Mouse (Mus musculus): ENCODE measurements around the gene Frmpd3.
"Not testable (repeated sequence)": the region's sequence is repeated elsewhere in the genome, so short reads cannot be mapped to it uniquely, and the experiment has no call there.

The Frmpd3 gene

DNA sequence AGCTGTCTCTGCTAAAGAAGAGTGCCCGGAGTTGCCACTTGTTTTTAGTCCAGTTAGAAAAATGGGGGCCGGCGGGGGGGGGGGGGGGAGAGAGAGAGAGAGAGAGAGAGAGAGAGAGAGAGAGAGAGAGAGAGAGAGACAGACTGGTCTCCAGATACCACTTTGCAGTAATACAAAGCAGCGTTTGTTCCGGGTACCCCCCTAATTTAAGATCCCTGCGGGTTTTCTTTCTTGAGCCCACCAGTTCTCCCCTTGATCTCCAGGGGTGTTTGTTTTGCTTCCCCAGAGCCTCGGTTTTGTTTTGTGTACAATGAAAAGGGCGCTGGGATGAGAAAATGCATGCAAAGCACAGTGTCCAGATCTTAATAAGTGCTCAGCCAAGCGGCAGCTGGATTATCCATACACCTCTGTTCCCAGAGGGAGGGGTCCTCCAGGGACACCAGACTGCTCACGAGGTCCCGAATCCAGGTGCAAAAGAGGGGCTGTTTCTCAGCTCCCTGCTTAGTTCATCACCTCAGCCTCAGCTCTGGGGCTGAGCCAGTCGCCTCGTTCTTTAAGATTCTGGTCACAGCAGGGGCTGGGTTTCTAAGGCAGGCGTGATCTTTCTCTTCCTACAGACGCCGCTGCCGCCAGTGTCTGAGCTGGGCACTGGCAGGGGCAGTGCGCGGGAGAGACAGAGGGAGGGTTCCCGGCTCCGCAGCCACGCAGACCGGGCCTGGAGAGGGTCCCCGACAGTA is at the start of gene Frmpd3:
Gene Frmpd3, plus strand, starts transcription at position 608 of the 737 bp plus-strand sequence.
- in situ Hi-C loops (cut with MboI): no loop called here

DNA sequence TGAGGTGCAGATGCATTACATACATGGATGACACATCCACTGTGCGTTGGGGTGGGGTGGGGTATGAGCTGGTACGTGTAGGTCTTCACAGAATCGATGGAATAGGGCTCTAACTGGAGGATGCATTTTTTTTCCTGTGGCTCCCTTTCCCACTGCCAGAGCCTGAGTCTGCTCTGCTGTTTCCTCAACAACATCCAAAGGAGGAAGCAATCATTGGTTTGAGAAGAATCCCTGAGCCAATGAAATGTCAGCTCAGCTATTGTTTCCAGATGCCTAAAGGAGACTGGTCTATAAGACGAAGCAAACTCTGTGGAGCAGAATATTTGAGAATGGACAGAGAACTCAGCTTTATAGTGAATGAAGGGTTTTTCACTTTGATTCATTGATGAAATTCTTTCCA is 38.3 kb upstream of the Frmpd3 start:
- in situ Hi-C loops (cut with MboI): no loop called here

DNA sequence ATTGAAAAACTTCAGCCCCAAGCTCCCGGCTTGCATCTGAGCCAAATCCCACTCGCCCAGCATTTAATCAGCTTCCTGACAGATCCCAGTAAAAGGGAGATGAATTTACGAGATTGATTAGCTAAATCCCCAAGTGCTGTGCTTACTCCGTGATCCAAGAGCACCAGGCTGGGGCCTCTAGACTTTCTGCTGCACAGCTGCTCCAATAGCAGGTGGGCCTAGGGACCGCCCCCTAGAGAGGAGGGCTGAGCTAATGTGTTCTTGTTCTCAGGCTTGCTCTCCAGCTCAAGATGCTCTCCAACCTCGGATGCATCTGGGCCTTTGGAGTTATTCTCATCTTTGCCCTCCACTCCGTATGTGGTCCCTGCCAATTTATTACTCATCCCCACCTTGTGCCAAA is 36.4 kb upstream of the Frmpd3 start:
- in situ Hi-C loops (cut with MboI): no loop called here

DNA sequence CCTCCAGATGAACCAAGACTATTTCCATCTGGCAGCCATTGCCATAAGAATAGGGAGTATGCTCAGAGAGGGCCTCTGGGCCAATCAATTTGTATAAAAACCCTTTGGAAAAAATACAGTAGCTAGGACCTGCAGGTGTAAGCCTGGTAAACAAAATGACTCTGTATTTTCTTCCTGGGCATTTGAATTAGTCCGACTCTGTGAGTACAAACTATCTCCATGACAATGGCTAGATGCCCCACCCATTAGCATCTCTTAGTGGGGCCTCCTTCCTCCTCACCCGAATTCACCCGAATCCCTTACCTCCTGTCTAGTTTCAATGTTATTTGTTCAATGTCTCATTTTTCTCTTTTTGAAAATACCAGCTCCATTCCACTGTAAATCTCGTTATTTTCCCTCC is 24.1 kb upstream of the Frmpd3 start:
- in situ Hi-C loops (cut with MboI): no loop called here

DNA sequence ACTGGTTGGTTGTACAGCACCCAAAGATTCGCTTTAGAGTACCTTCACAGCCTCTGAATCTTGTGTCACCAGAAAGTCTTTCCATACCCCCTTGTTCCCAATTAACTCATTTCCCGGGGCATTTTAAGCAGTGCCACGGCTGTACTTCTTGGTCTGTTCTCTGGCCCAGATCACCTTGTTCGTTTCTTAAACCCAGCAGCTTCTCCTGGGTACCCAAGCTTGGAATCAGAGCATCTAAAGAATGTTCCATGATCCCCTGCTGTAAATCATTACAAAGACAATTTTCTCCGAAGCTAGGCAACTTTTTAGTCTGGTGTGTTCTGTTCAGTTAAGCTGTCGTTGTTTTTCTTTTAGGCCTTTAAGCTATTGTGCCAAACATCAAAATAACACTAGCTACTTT is 22.9 kb upstream of the Frmpd3 start:
- in situ Hi-C loops (cut with MboI): no loop called here

DNA sequence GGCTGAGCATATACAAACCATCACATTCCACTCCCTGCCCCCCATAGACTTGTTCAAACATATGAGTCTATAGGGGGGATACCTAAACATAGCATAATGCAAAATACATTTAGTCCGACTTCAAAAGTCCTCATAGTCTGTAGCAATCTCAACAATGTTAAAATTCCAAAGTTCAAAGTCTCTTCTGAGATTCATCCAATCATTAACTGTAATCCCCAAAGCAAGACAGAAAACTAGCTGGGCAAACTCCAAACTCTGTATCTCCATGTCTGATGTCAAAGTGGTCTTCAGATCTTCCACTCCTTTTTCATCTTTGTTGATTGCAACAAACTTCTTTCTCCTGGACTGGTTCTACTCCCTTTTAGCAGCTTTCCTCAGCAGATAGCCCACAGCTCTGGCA is 21.4 kb upstream of the Frmpd3 start:
- in situ Hi-C loops (cut with MboI): not testable (repeated sequence)

DNA sequence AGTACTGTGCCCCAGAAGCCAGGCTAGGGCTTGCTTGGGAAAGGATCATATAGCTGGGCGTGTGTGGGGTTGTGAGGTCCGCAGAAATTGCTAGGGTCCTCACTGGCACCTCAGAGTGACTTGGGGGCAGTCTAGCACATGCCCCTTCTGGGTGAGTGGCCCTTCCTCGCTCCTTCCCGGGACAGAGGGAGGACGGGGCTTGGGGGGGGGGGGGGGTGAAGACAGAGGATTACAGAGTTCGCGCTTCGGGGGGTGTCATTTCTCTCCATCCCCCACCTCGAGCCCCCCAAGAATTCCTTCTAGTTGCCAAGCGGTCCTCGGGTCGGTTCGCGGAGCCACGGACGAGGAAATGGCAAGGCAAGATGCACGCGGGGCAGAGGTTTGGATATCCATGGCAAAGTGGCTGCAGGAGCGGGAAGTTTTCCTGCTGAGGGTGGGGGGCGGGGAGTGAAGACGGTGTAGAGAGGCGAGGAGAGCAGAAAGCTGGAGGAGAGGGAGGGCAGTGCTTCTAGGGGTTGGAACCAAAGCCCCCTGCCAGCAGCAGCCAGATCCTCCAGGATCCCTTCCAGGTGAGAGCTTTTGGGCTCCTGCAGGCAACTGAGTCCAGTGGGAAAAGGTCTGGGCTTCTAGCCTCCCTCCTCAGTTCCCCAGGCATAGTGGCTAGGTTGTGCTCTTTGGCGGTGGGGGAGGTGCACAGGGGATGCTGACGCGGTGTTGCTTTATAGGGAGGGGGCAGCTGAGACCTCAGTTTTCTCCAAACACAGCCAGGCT is 515 bp downstream of the Frmpd3 start:
- in situ Hi-C loops (cut with MboI): no loop called here

DNA sequence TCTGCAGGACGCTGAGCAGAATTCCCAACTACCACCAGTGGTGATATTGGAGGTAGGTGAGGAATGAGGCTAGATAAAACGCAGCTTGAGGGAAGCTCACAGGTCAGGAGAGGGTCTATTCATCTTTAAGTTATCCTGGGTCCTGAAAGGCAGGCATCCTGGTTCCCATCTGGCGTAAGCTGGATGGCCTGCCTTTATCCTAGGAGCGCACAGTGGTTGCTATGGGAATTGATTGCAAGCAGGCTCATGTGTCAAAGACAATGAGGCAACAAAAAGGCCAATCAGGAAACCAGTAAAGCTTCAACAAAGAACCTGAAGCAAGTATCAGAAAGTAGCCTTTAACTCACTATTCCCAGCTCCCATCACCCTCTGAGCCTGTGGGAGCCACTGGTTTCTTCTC is 33.6 kb downstream of the Frmpd3 start:
- in situ Hi-C loops (cut with MboI): no loop called here

DNA sequence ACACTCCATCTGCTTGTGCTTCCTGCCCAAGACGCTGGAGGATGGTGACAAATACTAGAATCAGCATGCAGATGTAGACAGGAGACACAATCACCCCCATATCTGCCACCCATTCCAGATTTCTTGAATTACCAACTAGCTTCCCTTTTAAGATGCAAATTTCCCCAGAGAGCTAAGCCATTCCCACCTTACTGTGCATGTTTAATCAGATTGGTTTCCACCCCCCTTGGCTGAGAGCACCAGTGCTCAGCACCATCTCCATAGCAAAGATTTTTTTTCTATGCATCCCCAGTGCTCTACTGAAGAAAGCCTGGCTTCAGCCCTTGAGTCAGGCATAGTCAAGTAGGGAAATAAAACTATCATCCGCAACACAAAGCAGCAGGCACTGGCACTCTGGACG is 57.9 kb downstream of the Frmpd3 start:
- in situ Hi-C loops (cut with MboI): no loop called here

DNA sequence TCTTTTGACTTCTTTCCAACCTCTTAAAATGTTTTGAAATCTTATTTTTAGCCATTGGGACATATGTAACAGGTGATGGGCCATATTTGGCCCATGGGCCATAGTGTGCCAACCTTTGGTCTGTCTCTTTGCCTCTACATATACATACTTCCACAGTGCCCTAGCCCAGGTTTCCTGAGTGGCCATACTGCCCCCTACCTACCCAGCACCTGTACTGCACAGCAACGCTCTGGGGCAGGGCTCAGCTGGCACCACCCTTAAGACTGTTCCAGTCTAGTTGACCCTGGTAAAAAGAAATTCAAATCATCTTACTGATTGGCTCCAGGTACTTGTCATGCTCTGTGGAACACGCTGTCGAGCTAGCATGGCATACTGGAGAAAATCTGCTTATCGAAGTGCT is 60.8 kb downstream of the Frmpd3 start:
- in situ Hi-C loops (cut with MboI): no loop called here

DNA sequence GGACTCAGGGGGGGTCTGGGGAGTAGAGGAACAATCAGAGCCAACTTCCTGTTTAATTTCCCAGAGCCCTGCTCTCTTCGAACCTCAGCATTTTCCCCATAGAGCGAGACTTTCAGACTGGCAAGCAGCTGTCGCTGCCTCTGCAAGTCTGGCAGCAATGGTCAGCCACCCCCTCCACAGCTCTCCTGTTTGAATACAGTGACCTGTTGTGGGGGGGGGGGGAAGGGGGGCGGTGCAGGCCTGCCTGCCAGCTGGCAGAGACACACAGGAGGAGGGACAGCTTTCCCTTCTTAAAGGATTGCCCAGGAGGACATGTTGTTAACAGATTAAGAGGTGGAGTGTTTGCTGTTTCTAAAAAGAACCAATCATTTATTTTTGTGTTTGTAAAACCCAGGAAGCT is 64.0 kb downstream of the Frmpd3 start:
- in situ Hi-C loops (cut with MboI): no loop called here

DNA sequence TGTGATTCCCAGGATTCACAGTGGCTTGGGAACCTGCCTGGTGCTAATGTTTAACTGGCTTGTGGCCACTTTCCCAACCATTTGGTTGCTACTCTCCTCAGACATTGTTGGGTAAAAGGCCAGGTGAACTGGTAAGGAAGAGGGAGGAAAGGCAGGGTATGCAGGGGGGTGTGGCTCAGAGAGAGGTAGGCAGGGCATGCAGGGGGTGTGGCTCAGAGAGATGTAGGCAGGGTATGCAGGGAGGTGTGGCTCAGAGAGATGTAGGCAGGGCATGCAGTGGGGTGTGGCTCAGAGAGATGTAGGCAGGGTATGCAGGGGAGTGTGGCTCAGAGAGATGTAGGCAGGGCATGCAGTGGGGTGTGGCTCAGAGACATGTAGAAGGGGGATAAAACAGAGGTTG is 64.4 kb downstream of the Frmpd3 start:
- in situ Hi-C loops (cut with MboI): no loop called here

DNA sequence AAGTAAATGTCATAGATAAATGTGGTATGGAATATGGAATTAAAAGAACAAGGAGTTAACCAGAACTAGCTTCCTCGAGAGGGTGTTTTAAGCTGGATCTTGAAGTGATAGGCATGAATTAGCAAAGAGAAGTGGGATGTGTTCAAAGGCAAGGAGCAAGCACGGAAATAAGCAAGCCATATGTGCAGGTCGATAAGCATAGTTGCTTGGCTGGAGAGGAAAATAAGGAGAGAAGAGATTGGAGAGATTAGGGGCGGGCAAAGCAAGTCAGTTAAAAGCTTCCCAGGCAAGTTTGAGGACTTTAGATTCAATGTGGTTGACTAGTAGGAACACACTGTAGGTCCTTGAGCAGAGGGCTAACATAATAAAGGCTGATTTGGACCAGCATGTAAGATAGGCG is 65.5 kb downstream of the Frmpd3 start:
- in situ Hi-C loops (cut with MboI): no loop called here

DNA sequence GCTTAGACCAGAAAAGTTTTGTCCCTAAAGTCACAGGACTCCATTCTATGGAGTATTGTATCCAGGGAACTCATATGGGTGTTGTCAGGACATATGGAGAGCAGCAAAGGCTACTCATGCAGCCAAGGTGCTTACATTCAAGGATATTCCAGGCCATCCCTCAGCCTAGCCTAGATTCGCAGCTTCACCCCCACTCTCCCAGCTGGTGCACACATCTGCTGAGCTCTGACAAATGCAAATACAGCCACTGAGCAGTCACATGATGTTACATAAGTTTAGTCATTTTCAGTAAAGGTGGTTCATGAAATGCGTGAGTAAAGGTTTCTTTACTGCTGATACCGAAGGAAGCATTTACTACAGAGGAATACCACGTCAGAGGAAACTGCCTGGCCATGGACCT is 76.4 kb downstream of the Frmpd3 start:
- in situ Hi-C loops (cut with MboI): no loop called here

DNA sequence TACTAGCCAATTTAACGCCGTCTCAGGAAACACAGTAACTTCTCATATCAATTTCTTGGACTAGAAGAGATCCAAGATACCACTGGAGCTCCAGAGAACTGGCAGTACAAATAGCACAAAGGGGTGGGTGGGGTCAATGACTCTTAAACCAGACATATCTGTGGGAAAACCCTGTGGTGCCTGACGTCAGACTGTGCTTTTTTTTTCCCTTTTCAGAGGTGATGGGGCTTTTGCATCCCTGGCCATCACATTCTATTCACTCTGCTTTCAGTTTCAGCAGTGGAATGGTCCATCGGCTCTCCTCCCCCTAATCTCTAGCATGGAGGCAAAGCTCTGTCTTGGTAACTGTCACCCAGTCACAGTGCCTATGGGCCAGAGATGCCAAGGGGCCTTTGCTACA is 85.1 kb downstream of the Frmpd3 start:
- in situ Hi-C loops (cut with MboI): no loop called here

DNA sequence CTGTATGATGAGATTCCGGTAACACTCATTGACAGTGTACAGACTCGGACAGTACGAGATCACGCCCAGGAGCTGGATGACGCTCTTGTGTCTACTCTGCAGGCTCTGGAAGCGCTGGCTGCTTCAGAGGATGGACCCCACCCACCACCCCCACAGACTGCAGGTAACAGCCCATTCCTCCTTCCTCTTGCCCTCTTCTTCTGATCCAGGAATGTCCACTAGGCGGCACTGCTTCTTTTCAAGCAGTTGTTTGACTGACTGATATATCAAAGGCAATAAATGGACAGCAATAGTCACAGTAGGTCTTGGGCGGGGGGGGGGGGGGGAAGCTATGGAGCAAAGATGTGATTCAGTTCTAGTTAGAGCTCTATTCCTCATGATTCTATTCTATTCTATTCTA is 86.2 kb downstream of the Frmpd3 start:
- in situ Hi-C loops (cut with MboI): no loop called here

DNA sequence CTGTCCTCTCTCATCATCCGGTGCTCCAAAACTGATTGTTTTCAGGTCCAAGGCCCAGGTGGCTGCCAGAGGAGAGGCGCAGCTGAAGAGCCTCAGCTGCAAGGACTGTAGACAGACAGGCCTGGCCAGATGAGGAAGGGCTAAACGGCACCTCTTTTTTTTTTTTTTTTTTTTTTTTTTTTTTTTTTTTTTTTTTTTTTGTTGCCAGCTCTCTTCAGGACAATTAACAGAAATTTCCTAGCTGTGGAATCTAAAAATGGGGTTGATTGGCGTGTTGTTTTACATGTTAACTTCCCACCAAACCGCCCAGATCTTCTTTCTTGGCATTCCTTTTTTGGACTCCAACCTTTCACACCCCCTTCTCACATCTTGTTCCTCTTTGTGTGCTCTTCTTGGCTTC is 87.9 kb downstream of the Frmpd3 start:
- in situ Hi-C loops (cut with MboI): no loop called here

DNA sequence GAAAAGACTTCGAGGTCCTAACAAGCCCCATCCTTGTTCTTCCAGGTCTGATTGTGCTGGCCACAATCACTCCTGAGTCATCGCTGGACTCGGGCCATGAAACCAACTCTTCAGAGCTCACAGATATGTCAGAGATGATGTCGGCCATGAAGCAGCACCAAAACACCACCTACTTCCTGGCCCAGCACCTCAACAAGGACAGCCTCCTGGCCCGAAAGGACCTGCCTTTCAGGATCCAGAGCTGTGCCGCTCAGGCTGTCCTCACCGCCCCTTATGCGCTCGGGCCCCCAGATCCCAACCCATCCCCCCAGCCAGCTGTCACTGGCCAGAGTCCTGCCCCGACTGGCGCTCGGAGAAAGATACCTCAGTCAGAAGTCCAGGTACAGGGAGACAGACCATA is 88.4 kb downstream of the Frmpd3 start:
- in situ Hi-C loops (cut with MboI): no loop called here

DNA sequence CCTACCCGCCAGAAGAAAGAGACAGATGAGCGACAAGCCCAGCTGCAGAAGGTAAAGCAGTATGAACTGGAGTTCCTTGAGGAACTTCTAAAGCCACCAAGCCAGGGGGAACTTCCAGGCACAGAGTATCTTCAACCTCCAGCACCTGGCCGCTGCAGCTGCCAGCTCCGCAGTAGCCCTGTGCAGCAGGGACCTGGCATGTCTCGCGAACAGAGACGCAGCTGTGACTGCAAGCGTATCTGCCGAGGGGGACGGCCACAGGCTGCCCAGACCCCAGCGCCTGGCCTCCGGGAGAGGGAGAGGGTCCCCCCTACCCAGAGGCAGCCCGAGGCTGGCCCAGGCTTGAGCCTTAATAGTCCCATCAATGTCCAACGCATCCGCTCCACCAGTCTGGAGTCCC is 89.9 kb downstream of the Frmpd3 start:
- in situ Hi-C loops (cut with MboI): no loop called here

DNA sequence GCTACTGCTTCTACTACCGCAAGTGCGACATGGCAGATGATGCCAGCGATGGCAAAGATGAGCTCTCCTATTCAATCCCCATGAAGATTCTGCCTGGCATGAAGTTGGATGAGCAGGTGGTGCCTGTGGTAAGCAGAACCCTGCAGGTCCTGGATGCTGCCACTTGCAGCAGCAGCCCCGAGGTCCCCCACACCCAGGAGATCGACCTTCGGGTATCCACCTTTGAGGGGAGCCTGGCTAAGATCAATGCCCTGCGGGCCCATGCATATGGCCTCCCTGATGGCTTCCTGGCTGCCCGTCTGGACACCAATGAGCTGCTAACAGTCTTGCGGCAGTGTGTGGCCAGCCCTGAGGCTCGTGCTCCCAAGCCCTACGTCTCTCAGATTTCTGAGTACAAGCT is 90.7 kb downstream of the Frmpd3 start:
- in situ Hi-C loops (cut with MboI): no loop called here

DNA sequence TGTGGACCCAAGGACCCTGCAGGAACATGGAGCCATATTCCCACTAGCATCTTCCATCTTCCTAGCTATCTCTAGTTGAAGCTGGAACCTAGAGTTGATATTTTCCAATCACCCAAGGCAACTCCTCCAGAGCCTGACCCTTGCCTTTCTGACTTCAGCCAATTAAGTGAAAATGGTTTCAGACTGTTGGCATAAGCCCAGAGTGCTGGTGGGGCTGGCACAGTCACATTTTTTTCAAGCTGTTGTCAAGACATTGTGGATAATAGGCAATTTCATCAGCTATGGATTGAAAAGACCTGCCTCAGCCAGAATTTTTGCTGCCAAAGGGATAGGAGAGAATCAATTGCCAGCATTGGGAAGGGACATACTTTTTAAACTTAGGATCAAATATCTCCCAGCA is 95.8 kb downstream of the Frmpd3 start:
- in situ Hi-C loops (cut with MboI): no loop called here

DNA sequence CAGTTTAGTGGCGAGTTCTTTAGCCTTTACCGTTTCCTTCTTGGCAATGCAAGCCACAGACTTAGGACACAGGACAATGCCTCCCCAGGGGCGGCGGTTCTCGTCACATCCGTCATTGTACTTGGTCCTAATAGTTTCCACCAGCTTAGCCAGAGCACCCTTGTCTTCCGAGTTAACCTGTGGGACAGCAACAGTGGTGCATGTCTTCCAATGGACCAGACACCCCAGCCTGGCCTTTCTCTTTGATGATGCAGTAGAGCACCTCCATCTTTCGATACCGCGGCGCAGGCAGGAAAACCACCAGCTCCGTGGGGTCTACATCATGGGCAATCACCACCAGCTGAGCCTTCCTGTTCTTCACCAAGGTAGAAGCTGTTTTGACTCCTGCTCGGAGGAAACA is 103.5 kb downstream of the Frmpd3 start:
- in situ Hi-C loops (cut with MboI): no loop called here

DNA sequence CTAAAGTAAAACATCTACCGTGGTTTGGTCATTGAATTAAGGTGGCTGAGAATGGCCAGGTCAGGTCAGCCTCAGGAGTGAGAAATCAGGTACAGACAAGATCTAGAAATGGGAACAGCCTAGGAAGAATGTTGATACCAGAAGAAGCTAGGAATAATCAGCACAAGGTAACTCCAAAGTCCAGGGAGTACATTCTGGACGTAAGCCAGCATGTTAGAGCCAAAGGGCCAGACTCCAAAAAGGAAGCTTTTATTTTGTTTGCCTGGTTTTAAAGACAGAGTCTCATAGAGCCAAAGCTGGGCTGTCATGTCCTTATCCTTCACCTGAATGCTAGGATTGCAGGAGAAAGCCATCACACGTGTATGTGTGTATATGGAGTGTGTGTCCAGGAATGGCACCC is 108.0 kb downstream of the Frmpd3 start:
- in situ Hi-C loops (cut with MboI): loop anchor here (25.0 kb wide), 1 partner anchor 463 kb away; the partner anchor contains the start of gene Rbm41
